Mouse (Mus musculus) liver, postnatal 0 days (tissue): ENCODE results near the gene Fgd1. TPM values are rescaled to one million over a fixed set of nuclear protein-coding genes. Genes with fewer than 3 reads are reported as not detected.

Source experiments
- ATAC-seq: fragments of 200-750 bp; cut with Nextera tagmentation; 2 replicates; pipeline ENCODE4 v1.8.0; 2017; ENCODE audit warnings: mild to moderate bottlenecking, moderate library complexity
- DNase-seq: peaks from one replicate; pipeline ENCODE4 v3.0.0-alpha.2; 2016
- H3K27ac ChIP-seq: fragments of 300-500 bp; sonication (generic); 2 replicates; pipeline ENCODE4 v1.5.1; 2014; ENCODE audit warnings: antibody characterized with exemption, moderate library complexity, mild to moderate bottlenecking, low read depth
- H3K27me3 ChIP-seq: fragments of 300-500 bp; sonication (generic); 2 replicates; pipeline ENCODE4 v1.6.1; 2014; ENCODE audit warnings: low read length, control low read depth, mixed read lengths; ENCODE audit not compliant: insufficient read depth
- H3K36me3 ChIP-seq: fragments of 300-500 bp; sonication (generic); replicated peaks from 2 replicates; pipeline ENCODE4 v1.6.1; 2014; ENCODE audit warnings: mild to moderate bottlenecking, control low read depth, low read length, moderate library complexity, mixed read lengths; ENCODE audit not compliant: insufficient read depth
- H3K4me1 ChIP-seq: fragments of 300-500 bp; sonication (generic); 2 replicates; pipeline ENCODE4 v1.6.1; 2014; ENCODE audit warnings: antibody characterized with exemption, mild to moderate bottlenecking, control low read depth; ENCODE audit not compliant: insufficient read depth
- H3K4me2 ChIP-seq: fragments of 300-500 bp; sonication (generic); 2 replicates; pipeline ENCODE4 v1.6.1; 2014; ENCODE audit warnings: low read depth, mild to moderate bottlenecking, low read length, moderate library complexity, mixed read lengths
- H3K4me3 ChIP-seq: fragments of 300-500 bp; sonication (generic); 2 replicates; pipeline ENCODE4 v1.5.1; 2014; ENCODE audit warnings: low read depth, low read length
- H3K9ac ChIP-seq: fragments of 300-500 bp; sonication (generic); replicated peaks from 2 replicates; pipeline ENCODE4 v1.6.1; 2014; ENCODE audit warnings: mild to moderate bottlenecking, moderate library complexity
- H3K9me3 ChIP-seq: fragments of 300-500 bp; sonication (generic); 2 replicates; pipeline ENCODE4 v1.6.1; 2016; ENCODE audit warnings: mild to moderate bottlenecking, control low read depth, low read length, mixed read lengths
- CTCF ChIP-seq: sonication (generic); IDR thresholded peaks from 2 replicates; pipeline ENCODE4 v1.5.1; 2016; ENCODE audit warnings: antibody characterized with exemption, low read depth
- EP300 ChIP-seq: IDR thresholded peaks from 2 replicates; pipeline ENCODE4 v1.6.1; 2016; ENCODE audit warnings: antibody characterized with exemption, low read depth, mild to moderate bottlenecking
- WGBS: fragments of 180-500 bp; shearing (Covaris S2); extraction: QIAGEN DNeasy Blood & Tissue Kit; methylation state at CpG from one replicate; pipeline ENCODE4 v1.1.7; 2014; ENCODE audit not compliant: insufficient replicate concordance; 5-methylcytosine and 5-hydroxymethylcytosine counted together
- polyA plus RNA-seq: library from polyadenylated mRNA; unstranded; fragments of >200 nt; fragmentation: Nextera tagmentation; extraction: Ambion mirVana; gene quantifications from 2 replicates; pipeline ENCODE4 v1.2.1, GENCODE M21; 2015

Fgd1 gene
- polyA plus RNA-seq, 1 experiment from 2014 or later: 1.1 TPM

DNA sequence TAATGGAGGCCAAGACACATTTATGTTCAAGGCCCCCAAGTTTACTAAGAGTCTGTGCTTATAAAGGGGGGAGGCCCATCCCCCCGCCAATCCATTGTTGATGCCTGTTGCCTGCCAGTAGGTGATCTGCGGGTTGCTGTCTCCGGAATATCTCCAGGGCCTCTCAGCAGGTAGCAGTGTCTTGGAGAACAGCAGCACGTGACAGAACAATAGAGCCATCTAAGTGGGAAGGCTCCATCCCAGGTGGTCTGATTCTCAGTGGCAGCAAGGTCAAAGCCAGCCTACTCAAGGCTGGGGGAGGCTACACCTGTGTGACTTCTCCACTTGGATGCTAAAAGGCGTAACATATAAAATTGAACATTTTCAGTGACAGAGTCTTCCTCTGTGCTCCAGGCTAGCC, 4.7 kb upstream of the Fgd1 start:
- ATAC-seq (no peak), DNase-seq (no peak)
- Histone ChIP-seq H3K27ac (no peak overlapping the region), H3K4me3 (no peak overlapping the region), H3K9me3 (no peaks in the 10 kb centered on the region), H3K27me3 (no peaks in the 10 kb centered on the region; the same call in 1 of the 2 replicates), H3K9ac (no peak overlapping the region), H3K4me1 (no peaks in the 10 kb centered on the region), H3K36me3 (no peaks in the 10 kb centered on the region), H3K4me2 (no peak overlapping the region)
- 65% methylated on average over 5 of the region's 5 CpGs for WGBS
- TF ChIP-seq CTCF (no peak), EP300 (no peak)

- no peak for ATAC-seq
- H3K9me3 ChIP-seq: no peaks in the 10 kb centered on the region
- no peak overlapping the region for H3K4me2 ChIP-seq
- no peak for DNase-seq
- 56% methylated on average over 11 of the region's 11 CpGs for WGBS
- H3K27me3 ChIP-seq: peaks cover 3% of the 10 kb centered on the region; the same call in 1 of the 2 replicates
- H3K36me3 ChIP-seq: no peaks in the 10 kb centered on the region
- H3K4me3 ChIP-seq: no peak overlapping the region
- TF ChIP-seq CTCF: no peak
- TF ChIP-seq EP300: no peak
- H3K9ac ChIP-seq: no peak overlapping the region
- H3K4me1 ChIP-seq: no peaks in the 10 kb centered on the region
- H3K27ac ChIP-seq: no peak overlapping the region
Measured at GRCm38 (mm10) chrX:151046321-151046720, 371 bp downstream of the Fgd1 start.

DNA sequence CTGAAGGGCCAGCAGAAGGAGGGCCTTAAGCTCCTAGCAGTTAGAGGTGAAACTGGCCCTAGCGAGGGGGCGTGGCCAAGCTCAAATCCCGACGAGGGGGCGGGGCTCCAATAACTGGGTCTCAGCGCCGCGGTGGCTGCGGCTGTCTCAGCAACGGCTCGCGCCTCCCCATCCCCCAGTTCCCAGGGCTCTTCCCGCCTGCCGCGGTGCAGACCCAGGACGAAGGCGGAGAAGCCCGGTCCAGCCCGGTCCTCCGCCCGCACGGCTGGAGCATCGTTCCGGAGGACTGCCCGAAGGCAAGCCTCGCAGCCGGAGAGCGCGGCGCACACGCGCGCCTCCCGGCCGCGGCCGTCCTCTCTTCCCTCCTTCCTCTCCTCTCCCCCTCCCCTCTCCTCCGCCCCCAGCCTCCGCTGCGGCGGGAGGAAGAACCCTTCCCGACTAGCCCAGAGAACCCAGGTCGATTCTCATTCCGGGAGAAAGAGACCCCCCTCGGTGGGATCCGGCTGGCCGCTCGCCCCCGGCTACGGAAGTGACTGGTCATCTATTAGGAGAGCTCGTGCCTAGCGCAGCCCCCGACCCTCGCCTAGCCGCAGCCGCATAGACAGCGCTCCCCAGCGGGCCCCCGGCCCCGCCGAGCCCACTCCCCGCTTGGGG, 954 bp downstream of the Fgd1 start:
- Histone ChIP-seq H3K27ac (peak overlapping the region; percentile 39; the same call in 1 of the 2 replicates), H3K9me3 (no peaks in the 10 kb centered on the region), H3K9ac (peak overlapping the region; percentile 61), H3K36me3 (no peaks in the 10 kb centered on the region), H3K4me2 (peak overlapping the region; percentile 72), H3K4me1 (no peaks in the 10 kb centered on the region), H3K27me3 (peaks cover 3% of the 10 kb centered on the region; the same call in 1 of the 2 replicates), H3K4me3 (peak overlapping the region; percentile 60)
- TF ChIP-seq EP300 (no peak), CTCF (no peak)
- ATAC-seq (peak; percentile 79), DNase-seq (peak; percentile 78)
- 22% methylated on average over 19 of the region's 62 CpGs for WGBS

DNA sequence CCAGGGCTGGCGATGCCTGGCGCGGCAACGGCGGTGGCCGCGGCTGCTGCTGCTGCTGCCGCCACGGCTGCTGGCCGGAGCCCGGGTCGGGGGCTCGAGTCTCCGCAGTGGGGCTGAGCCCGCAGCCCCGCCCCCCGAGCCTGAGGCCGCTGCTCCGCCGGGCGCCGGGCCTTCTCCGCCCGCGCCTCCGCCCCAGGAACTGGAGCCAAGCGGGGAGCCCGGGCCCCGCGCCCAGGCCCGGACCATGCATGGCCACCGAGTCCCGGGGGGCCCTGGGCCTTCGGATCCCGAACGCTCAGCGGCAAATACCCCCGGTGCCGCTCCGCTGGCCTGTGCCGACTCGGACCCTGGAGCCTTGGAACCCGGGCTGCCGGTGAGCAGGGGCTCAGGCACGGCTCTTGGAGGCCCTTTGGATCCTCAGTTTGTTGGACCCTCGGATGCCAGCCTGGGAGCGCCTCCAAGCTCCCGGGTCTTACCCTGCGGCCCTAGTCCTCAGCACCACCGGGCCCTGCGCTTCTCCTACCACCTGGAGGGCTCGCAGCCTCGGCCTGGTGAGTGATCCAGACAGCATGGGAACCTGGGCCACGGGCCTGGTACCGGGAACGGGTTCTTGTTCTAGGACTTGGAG, 1.6 kb downstream of the Fgd1 start:
- TF ChIP-seq CTCF (no peak), EP300 (no peak)
- DNase-seq (peak; percentile 18), ATAC-seq (peak; percentile 49; the same call in 1 of the 2 replicates)
- Histone ChIP-seq H3K9me3 (no peaks in the 10 kb centered on the region), H3K4me3 (peak overlapping the region; percentile 60), H3K27ac (peak overlapping the region; percentile 39; the same call in 1 of the 2 replicates), H3K4me1 (no peaks in the 10 kb centered on the region), H3K9ac (peak overlapping the region; percentile 61), H3K36me3 (no peaks in the 10 kb centered on the region), H3K27me3 (peaks cover 3% of the 10 kb centered on the region; the same call in 1 of the 2 replicates), H3K4me2 (peak overlapping the region; percentile 72)
- WGBS: 28% methylated on average over 17 of the region's 56 CpGs

DNA sequence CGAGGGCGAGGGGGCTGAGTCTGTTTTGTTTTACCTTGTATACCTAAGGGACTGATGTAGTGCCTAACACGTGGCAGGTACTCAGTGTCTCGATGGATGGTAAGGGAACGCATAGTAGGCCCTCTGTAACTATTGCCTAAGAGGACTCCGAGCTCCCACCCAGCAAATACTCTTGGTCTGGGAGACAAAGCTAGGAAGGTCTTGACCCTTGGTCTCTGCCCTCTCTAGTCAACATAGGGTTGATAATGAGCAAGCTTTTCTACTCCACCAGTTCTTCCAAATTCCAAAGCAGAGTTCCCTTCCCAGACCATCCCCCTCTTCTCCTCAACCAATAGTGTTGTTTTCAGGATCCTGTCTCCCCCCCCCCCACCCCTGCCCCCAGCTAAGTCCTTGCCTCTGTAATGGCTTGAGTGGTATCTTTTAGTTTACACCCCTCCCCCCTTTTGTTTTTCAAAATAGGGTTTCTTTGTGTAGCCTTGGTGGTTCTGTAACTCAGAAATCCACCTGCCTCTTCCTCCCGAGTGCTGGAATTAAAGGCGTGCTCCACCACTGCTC, 3.8 kb downstream of the Fgd1 start:
- Histone ChIP-seq H3K9ac (no peak overlapping the region), H3K4me3 (no peak overlapping the region), H3K27ac (no peak overlapping the region), H3K4me2 (no peak overlapping the region), H3K27me3 (0 out of 2 replicates have a peak, but pooled peaks cover 3% of the 10 kb centered on the region), H3K9me3 (no peaks in the 10 kb centered on the region), H3K4me1 (no peaks in the 10 kb centered on the region), H3K36me3 (no peaks in the 10 kb centered on the region)
- WGBS: 50% methylated on average over 8 of the region's 8 CpGs
- ATAC-seq (no peak), DNase-seq (no peak)
- TF ChIP-seq EP300: no peak
- no peak for TF ChIP-seq CTCF

DNA sequence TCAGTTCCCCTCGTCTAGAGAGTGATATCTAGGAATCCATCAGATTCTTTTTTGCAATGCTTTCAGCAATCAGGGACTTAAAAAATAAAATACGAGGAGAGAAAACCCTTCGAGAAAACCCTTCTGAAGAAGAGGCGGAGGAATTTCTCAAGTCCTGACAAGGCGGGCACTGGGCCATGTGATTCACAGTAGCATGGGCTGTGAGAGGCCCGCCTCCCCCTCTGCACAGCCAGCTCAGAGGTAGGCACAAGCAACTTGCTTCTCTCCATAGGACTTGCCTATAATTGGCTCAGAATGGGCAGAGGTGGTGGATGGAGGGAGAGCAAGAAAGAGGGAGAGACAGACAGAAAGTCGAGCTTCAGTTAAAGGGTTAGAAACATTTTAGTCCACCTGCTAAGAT, 4.4 kb downstream of the Fgd1 start:
- no peaks in the 10 kb centered on the region for H3K9me3 ChIP-seq
- WGBS: 65% methylated on average over 7 of the region's 7 CpGs
- no peak overlapping the region for H3K4me3 ChIP-seq
- no peak overlapping the region for H3K4me2 ChIP-seq
- no peaks in the 10 kb centered on the region for H3K4me1 ChIP-seq
- DNase-seq: no peak
- TF ChIP-seq CTCF: no peak
- no peak for TF ChIP-seq EP300
- no peak for ATAC-seq
- no peak overlapping the region for H3K27ac ChIP-seq
- H3K27me3 ChIP-seq: 0 out of 2 replicates have a peak, but pooled peaks cover 3% of the 10 kb centered on the region
- H3K36me3 ChIP-seq: no peaks in the 10 kb centered on the region
- H3K9ac ChIP-seq: no peak overlapping the region
